Mouse (Mus musculus): ENCODE results near the gene Lrrc30.

The Lrrc30 gene

GRCm38 (mm10) chr17:67632676-67633339 lies at the start of gene Lrrc30:
Lrrc30 (minus strand) TSS chr17:67632723.
- ATAC-seq (ENCODE audit: low TSS enrichment): no peak

GRCm38 (mm10) chr17:67681084-67681483 lies 48.6 kb upstream of the Lrrc30 start:
- no peak for ATAC-seq (ENCODE audit: low TSS enrichment)

GRCm38 (mm10) chr17:67678576-67678975 lies 46.1 kb upstream of the Lrrc30 start:
- ATAC-seq (ENCODE audit: low TSS enrichment): no peak

DNA sequence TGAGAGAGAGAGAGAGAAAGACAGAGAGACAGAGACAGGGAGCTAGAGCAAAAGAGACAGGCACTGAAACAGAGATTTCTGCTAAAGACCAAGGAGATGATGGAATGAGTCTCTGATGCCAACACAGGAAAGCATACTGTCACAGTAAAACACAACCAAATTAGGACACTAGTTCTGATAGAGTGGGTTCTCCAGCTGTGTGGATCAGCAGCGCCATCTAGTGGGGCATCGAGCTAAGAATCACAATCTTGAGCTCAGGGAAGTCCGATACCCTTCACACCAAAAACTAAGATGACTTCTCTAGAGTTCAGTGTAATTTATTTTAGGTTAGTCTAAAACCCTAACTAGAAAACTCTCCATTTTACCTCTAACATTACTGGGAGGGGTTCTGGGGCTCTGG lies 35.5 kb upstream of the Lrrc30 start:
- ATAC-seq (ENCODE audit: low TSS enrichment): peak; percentile 91

DNA sequence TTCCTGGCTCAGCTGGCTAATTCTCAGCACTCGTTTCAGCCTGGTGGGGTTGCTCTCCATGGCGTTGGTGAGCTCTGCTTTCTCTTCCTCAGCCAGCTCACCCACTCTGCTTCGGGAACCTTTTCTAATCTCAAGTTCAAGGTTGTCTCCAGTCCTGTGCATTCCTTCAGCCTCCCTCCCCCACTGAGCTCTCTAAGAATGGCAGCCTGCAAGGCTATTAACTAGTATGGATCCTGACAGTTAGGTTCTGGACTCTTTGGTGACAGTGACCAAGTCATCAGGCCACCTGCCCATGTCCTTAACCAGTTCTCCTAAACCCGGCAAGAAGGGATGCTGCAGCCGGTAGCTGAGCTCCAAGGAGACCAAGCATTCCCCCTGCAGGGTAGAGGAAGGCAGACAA lies 34.5 kb upstream of the Lrrc30 start:
- no peak for ATAC-seq (ENCODE audit: low TSS enrichment)

DNA sequence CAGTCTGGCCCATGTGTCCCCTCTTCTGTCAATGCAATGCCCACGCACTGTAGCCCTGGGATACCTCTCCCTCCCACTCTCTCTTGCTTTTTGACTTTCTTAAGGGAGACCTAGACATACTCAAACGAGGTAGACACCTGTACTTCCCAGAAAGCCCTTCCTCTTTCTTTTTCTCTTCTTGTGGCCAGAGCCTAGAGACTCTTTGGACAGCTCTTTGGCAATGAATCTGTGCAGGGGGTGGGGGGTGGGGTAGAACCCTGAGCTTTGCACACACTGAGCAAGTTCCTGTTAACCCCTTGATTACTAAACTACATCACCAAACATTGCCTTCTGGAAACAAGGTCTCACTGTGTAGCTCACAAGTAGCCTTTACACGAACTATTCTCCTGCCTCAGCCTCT lies 31.8 kb upstream of the Lrrc30 start:
- ATAC-seq (ENCODE audit: low TSS enrichment): no peak

- no peak for ATAC-seq (ENCODE audit: low TSS enrichment)
Observed at GRCm38 (mm10) chr17:67651506-67651905, 19.0 kb upstream of the Lrrc30 start.

- ATAC-seq (ENCODE audit: low TSS enrichment): peak; percentile 73
Observed at GRCm38 (mm10) chr17:67641627-67642026, 9.1 kb upstream of the Lrrc30 start.

- ATAC-seq (ENCODE audit: low TSS enrichment): no peak
Observed at GRCm38 (mm10) chr17:67638119-67638810, 5.7 kb upstream of the Lrrc30 start.

DNA sequence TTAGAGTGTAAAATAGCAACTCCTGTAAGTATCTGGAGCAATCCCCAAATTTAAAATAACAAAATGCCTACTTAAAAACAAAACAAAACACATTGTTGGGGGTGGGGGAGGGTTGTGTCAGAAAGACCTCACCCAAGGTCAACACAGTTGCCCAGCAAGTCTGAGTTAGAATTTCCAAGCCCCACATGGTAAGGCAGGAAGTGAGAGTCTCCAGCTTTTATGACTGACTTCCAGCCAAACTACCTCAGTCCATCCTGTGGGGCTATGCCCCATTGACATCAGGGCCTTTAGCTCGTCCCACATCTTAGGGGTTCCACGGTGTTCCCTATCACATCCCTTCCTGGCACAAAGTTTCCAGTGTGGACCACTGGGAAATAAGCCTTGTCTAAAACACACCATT lies 4.4 kb upstream of the Lrrc30 start:
- ATAC-seq (ENCODE audit: low TSS enrichment): no peak

DNA sequence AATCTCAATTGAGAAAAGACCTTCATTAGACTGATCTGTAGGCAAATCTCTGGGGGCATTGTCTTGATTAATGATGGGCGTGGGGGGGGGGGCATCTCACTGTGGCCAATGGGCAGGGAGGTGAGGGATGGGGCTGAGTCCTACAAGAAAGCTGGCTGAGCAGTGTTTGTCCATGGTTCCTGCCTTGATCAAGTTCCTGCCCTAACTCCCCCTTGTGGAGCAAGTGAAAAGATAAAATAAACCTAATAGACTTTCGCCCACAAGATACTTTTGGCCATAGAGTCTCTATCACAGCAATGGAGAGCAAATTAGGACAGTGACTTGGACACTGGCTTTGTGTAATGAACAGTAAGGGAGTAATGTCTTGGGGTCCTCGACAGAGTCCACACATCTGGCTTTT lies 3.8 kb upstream of the Lrrc30 start:
- no peak for ATAC-seq (ENCODE audit: low TSS enrichment)

DNA sequence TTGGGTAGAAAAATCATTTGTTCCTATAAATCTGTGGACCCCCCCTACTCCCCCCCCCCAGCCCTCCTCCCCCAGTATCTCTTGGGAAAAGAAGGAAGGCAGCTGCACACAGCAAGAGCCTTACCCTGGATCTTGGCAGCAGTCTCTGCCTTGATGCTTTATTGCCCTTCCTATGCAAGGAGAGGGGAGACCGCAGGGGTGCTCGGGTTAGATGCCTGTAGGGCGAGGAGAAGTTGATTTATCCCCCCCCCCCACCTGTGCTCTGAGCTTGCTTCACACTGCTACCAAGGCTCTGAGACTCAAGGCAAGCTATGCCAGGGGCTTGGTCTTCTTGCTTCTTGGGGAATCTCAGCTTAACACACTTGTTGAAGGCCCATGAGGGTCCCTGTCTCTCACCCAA lies 2.8 kb downstream of the Lrrc30 start:
- ATAC-seq (ENCODE audit: low TSS enrichment): no peak

GRCm38 (mm10) chr17:67629211-67629657 lies 3.3 kb downstream of the Lrrc30 start:
- ATAC-seq (ENCODE audit: low TSS enrichment): no peak

DNA sequence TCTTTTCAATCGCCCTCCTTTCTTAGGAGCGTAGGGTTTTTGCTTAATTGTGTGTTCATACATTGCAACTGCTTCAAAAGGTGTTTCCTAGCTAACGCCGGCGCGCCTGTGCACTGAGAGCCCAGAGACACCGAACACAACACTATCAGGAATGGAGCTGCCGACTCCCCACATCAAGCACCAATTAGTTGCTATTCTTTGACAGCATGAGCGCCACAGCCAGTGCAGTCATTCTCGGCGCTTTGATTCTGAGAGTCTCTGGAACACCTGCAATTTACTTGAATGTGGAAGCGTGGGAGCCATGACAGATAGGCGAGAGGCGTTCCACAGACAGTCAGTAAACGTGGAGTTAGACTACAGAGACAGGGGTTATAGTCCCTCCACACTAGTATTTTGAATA lies 4.0 kb downstream of the Lrrc30 start:
- ATAC-seq (ENCODE audit: low TSS enrichment): no peak

DNA sequence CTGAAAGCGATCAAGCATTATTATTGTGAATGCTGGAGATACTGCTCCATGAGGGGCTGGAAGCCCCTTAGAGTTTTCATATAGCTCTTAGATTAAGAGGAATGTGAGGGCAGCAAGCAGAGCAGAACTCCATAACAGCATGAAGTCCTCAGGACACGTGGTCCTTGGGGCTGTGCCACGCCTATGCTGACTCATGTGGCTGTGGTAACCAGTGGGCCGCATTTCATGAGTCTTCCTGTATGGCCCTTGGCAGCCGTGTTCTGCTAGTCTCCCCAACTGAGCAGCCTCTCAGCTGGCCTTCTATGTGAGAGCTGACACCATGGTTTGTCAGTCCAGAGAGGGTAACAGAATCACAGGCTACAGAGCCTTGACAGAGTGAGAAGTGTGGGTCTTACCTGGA lies 7.1 kb downstream of the Lrrc30 start:
- ATAC-seq (ENCODE audit: low TSS enrichment): no peak

DNA sequence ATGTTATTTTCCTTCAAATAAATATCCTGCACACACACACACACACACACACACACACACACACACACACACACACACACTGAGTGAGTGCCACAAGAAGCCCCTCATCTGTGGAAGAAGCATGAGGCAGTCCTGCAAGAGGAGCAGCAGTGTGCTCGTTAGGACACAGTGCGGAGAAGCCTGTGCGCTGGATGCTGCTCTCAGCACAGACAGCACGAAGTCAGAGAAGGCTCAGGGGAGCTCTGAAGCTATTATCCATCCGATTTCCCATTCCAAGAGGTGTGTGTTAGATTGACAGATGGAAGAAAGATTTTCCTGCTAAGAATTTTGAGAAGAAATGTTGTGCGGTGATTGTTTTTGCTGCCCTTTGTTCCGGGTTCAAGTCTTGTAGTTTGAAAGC lies 13.5 kb downstream of the Lrrc30 start:
- ATAC-seq (ENCODE audit: low TSS enrichment): no peak

GRCm38 (mm10) chr17:67614381-67614780 lies 18.1 kb downstream of the Lrrc30 start:
- no peak for ATAC-seq (ENCODE audit: low TSS enrichment)

DNA sequence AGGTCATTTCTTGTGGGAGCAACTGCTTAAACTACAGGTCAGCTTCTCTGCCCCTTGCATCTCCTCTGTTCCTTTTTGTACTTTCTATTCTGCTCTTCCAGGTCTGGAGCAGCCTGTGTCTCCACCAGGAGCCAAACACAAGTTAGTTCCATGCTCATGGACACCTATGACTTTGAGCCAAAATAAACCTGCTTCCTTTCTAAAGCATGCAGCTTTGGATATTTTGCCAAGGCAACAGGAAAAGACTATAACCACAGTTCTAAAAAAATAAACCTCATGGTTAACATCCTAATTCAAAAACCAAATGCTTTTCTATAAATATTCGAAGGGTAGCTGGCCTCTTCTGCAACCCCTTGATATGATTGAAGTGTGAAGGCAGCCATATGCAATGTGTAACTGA lies 19.9 kb downstream of the Lrrc30 start:
- no peak for ATAC-seq (ENCODE audit: low TSS enrichment)

DNA sequence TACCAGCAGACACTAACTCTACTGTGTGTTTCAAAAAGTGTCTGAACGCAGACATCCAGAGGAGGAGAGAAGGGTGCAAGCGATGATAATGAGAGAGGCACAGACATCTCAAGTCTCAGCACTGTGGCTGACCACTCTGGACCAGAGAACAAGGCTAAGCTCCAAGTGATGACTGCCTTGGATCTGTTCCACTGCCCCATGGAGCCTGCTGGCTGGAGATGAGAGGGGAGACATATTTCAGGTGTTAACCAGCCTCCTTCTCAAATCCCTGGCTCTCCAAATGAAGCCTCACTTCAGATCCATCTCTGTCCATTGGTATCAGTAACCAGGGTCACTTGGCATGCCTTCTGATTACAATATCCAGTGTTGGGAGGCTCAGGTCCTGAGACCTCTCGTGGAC lies 20.4 kb downstream of the Lrrc30 start:
- ATAC-seq (ENCODE audit: low TSS enrichment): no peak

DNA sequence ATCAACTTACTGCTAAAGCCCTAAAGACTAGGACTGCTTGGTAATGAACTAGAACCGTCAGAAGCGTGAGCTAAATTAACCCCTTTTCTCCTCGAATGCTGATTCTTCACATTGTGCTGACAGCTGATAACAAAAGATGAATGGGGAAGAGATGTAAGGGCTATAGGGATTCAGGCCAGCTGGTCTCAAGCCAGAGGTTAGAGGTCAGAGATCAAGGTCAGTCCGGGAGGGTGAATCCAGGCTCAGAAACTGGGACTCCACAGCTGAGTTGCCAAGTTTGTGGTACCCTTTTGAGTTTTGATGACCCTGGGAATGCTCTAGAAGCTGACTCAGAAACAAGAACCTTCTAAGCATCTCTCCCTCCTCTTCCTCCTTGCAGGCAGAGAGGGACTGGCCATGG lies 28.1 kb downstream of the Lrrc30 start:
- ATAC-seq (ENCODE audit: low TSS enrichment): no peak

- ATAC-seq (ENCODE audit: low TSS enrichment): no peak
Observed at GRCm38 (mm10) chr17:67602556-67602955, 30.0 kb downstream of the Lrrc30 start.

DNA sequence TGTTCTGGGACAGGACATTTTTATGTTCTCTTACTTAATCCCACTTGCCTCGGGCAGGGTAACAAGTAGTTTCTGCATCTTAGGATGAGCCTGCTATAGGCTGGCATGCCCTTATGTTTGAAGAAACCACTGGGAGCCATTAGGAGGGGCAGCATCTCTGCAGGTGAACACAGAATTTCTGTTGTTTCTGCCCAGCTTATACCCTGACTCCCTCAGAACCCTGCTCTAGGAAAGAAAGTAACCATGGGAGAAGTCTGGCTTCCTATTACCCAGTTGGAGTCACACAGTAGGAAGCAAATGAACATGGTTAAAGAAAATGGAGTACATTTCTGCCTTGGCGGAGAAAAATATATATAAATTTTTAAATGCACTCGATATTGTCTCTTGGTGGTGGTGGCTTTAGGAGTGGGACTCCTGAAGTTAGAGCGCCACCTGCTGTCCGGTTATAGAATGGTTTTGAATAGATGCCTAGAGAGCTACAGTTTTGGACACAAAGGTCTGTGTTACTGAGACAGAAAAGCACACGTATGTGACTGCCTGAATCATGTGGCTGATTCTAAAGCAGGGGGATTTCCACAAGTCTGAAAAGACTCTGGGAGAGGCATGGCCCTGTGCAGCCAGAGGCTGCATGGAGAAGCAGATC lies 47.5 kb downstream of the Lrrc30 start:
- peak; percentile 81 for ATAC-seq (ENCODE audit: low TSS enrichment)

DNA sequence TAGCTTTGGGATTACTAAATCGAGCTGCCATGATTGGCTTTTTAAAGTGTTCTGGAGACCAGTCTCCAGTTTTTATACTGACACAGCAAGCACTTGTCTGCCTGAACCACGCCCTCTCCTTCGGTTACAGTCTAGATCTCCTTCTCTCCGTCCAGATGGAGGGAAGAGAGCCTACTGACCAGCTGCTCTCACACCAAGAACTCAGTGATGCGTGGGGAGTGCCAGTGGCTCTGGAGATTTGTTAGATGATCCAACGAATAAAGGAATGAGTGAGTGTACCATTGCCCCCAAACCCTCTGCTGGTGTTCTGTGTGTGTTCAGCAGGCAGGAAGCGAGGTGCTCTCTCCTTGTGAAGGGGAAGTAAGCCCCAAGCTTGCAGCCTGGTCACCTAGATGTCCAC lies 48.0 kb downstream of the Lrrc30 start:
- ATAC-seq (ENCODE audit: low TSS enrichment): peak; percentile 50; the same call in 1 of the 2 replicates
